Mouse (Mus musculus) embryonic facial prominence, embryonic 15.5 days (tissue): Measurements from ENCODE around the gene Nanos3. TPM values are rescaled to one million over a fixed set of nuclear protein-coding genes. Genes with fewer than 3 reads are reported as not detected.

Experiments
- ATAC-seq: fragments of 200-750 bp; cut with Nextera tagmentation; 2 replicates; pipeline ENCODE4 v1.8.0; 2017; ENCODE audit warnings: low read depth, moderate TSS enrichment; ENCODE audit not compliant: insufficient number of reproducible peaks, low FRiP score, low TSS enrichment
- H3K27ac ChIP-seq: fragments of 300-500 bp; sonication (generic); replicated peaks from 2 replicates; pipeline ENCODE4 v1.5.1; 2015; ENCODE audit warnings: mild to moderate bottlenecking, inconsistent platforms
- H3K27me3 ChIP-seq: fragments of 300-500 bp; sonication (generic); 2 replicates; pipeline ENCODE4 v1.6.1; 2015; ENCODE audit warnings: inconsistent platforms
- H3K36me3 ChIP-seq: fragments of 300-500 bp; sonication (generic); 2 replicates; pipeline ENCODE4 v1.6.1; 2015; ENCODE audit warnings: mild to moderate bottlenecking, inconsistent platforms
- H3K4me1 ChIP-seq: fragments of 300-500 bp; sonication (generic); 2 replicates; pipeline ENCODE4 v1.6.1; 2015; ENCODE audit warnings: inconsistent platforms
- H3K4me2 ChIP-seq: fragments of 300-500 bp; sonication (generic); replicated peaks from 2 replicates; pipeline ENCODE4 v1.6.1; 2015; ENCODE audit warnings: mild to moderate bottlenecking, inconsistent platforms
- H3K4me3 ChIP-seq: fragments of 300-500 bp; sonication (generic); replicated peaks from 2 replicates; pipeline ENCODE4 v1.5.1; 2015; ENCODE audit warnings: mild to moderate bottlenecking, inconsistent platforms
- H3K9ac ChIP-seq: fragments of 300-500 bp; sonication (generic); 2 replicates; pipeline ENCODE4 v1.6.1; 2015; ENCODE audit warnings: inconsistent platforms
- H3K9me3 ChIP-seq: fragments of 300-500 bp; sonication (generic); replicated peaks from 2 replicates; pipeline ENCODE4 v1.6.1; 2016; ENCODE audit warnings: inconsistent platforms
- WGBS: fragments of 180-500 bp; shearing (Covaris S2); methylation state at CpG from one replicate; pipeline ENCODE4 v1.1.7; 2015; 5-methylcytosine and 5-hydroxymethylcytosine counted together
- polyA plus RNA-seq: library from polyadenylated mRNA; unstranded; fragments of >200 nt; fragmentation: Nextera tagmentation; extraction: Ambion mirVana; gene quantifications from 2 replicates; pipeline ENCODE4 v1.2.1, GENCODE M21; 2015

The Nanos3 gene
- polyA plus RNA-seq, 1 experiment from 2014 or later, result 4.0 TPM

- Histone ChIP-seq H3K4me3 (peak overlapping the region; percentile 23), H3K27me3 (no peaks in the 10 kb centered on the region), H3K9ac (0 out of 2 replicates have a peak overlapping the region, but pooled peaks have one; percentile 18), H3K4me1 (peaks cover 56% of the 10 kb centered on the region), H3K9me3 (no peaks in the 10 kb centered on the region), H3K4me2 (peak overlapping the region; percentile 40), H3K36me3 (peaks cover 9% of the 10 kb centered on the region; the same call in 1 of the 2 replicates), H3K27ac (peak overlapping the region; percentile 28; the same call in 1 of the 2 replicates)
- no peak for ATAC-seq
- 18% methylated on average over 4 of the region's 4 CpGs for WGBS
Observed at GRCm38 (mm10) chr8:84179946-84180345, 5.1 kb downstream of the Nanos3 start.

DNA sequence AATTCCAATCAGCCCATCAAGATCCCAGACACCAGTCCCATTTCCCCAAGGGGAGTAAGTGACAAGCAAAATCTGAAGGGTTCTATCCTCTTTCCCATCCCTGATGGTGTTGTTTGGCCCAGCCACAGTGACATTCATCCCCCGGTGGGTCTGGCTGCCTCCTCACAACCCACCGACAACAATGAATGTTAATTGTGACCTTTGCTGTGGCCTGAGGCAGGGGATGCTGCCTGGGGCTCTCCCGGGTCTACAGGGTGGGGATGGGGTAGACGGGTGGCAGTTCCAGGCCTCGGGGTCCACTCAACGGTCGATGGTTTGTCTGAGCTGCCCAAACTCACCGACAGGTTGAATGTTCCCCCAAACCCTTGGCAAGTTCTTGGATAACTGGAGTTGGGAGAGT is 6.4 kb downstream of the Nanos3 start:
- no peak overlapping the region for H3K9ac ChIP-seq
- peaks cover 11% of the 10 kb centered on the region; the same call in 1 of the 2 replicates for H3K36me3 ChIP-seq
- H3K27me3 ChIP-seq, result no peaks in the 10 kb centered on the region
- H3K27ac ChIP-seq, result no peak overlapping the region
- peaks cover 45% of the 10 kb centered on the region for H3K4me1 ChIP-seq
- no peaks in the 10 kb centered on the region for H3K9me3 ChIP-seq
- no peak overlapping the region for H3K4me2 ChIP-seq
- WGBS, result 76% methylated on average over 8 of the region's 8 CpGs
- ATAC-seq, result no peak
- no peak overlapping the region for H3K4me3 ChIP-seq

DNA sequence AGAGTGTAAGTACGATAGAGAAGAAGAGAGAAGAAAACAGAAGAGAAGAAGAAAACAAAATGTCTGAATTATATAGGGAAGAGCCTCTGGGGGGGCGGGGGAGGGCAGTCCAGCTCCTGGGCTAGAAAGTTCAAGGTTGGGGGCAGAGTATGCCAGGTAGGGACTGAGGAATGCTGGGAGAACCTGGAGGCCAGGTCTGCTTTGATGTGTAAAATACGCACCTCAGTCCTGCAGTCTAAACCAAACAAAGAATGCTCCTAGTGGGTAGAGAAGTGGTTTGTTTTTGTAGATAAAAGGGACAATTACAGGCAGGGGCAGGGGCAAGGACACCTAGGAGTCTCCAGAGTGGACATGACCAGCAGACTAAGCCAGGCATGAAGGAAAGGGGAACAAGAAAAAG is 7.6 kb downstream of the Nanos3 start:
- Histone ChIP-seq H3K9ac (no peak overlapping the region), H3K9me3 (no peaks in the 10 kb centered on the region), H3K36me3 (peaks cover 20% of the 10 kb centered on the region), H3K4me2 (no peak overlapping the region), H3K4me1 (peaks cover 37% of the 10 kb centered on the region), H3K27me3 (no peaks in the 10 kb centered on the region), H3K27ac (no peak overlapping the region), H3K4me3 (no peak overlapping the region)
- no peak for ATAC-seq
- 88% methylated on average over 3 of the region's 3 CpGs for WGBS

DNA sequence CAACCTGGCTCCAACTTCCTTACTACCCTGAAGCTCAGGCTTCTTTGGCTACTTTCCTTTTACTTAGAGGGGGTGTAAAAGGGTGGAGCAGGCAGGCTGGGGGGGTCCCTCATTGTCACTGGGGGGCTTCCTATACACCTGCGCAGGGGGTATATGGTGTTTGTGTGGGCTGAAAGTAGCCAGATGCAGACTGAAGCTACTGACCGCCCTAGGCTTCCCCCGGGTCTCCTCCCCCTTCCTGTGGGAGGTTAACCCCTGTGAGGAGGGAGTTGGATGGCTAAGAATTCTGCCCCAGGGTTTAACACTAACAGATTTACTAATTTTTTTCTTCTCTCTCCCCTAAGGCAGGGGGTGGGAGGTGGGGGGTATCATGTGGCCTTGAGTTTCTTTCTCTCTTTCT is 8.5 kb downstream of the Nanos3 start:
- H3K27me3 ChIP-seq, result no peaks in the 10 kb centered on the region
- no peak overlapping the region for H3K4me3 ChIP-seq
- H3K4me1 ChIP-seq, result peaks cover 29% of the 10 kb centered on the region
- H3K36me3 ChIP-seq, result peaks cover 29% of the 10 kb centered on the region
- H3K9me3 ChIP-seq, result no peaks in the 10 kb centered on the region
- H3K9ac ChIP-seq, result no peak overlapping the region
- H3K27ac ChIP-seq, result no peak overlapping the region
- H3K4me2 ChIP-seq, result no peak overlapping the region
- WGBS, result 34% methylated on average over 3 of the region's 3 CpGs
- no peak for ATAC-seq

DNA sequence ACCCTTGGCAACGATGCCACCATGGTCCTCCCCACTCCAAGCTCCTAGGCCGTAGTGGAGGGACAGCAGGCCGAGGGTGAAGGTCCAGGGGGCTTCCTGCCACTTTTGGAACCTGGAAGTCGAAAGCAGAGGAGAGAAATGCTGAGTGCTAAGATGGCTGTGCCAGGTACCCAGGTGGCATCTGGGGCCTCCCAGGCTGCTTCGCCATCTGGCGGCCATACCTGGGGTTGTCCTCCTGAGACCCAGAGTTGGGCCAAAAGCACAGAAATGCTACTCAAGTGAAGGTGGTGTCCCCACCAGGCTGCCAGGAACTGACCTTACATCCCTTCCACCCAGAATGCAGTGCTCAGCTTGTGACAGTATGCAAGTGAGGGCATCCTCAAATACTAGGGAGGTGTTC is 11.2 kb downstream of the Nanos3 start:
- WGBS, result 83% methylated on average over 6 of the region's 6 CpGs
- Histone ChIP-seq H3K4me1 (peaks cover 7% of the 10 kb centered on the region), H3K9me3 (no peaks in the 10 kb centered on the region), H3K9ac (no peak overlapping the region), H3K27me3 (no peaks in the 10 kb centered on the region), H3K27ac (no peak overlapping the region), H3K36me3 (peaks cover 37% of the 10 kb centered on the region), H3K4me3 (no peak overlapping the region), H3K4me2 (no peak overlapping the region)
- ATAC-seq, result no peak

GRCm38 (mm10) chr8:84170096-84170495 is 14.9 kb downstream of the Nanos3 start:
- Histone ChIP-seq H3K9ac (no peak overlapping the region), H3K9me3 (no peaks in the 10 kb centered on the region), H3K4me2 (no peak overlapping the region), H3K4me1 (no peaks in the 10 kb centered on the region), H3K27me3 (no peaks in the 10 kb centered on the region), H3K36me3 (peaks cover 30% of the 10 kb centered on the region), H3K27ac (no peak overlapping the region), H3K4me3 (no peak overlapping the region)
- no peak for ATAC-seq
- 88% methylated on average over 5 of the region's 5 CpGs for WGBS

GRCm38 (mm10) chr8:84167696-84168095 is 17.3 kb downstream of the Nanos3 start:
- WGBS, result 91% methylated on average over 2 of the region's 2 CpGs
- Histone ChIP-seq H3K9me3 (no peaks in the 10 kb centered on the region), H3K4me1 (no peaks in the 10 kb centered on the region), H3K27ac (no peak overlapping the region), H3K36me3 (peaks cover 20% of the 10 kb centered on the region), H3K27me3 (no peaks in the 10 kb centered on the region), H3K4me2 (no peak overlapping the region), H3K9ac (no peak overlapping the region), H3K4me3 (no peak overlapping the region)
- no peak for ATAC-seq

- no peak overlapping the region for H3K4me2 ChIP-seq
- no peak overlapping the region for H3K9ac ChIP-seq
- no peaks in the 10 kb centered on the region for H3K27me3 ChIP-seq
- H3K36me3 ChIP-seq, result 0 out of 2 replicates have a peak, but pooled peaks cover 6% of the 10 kb centered on the region
- WGBS, result 86% methylated on average over 4 of the region's 4 CpGs
- ATAC-seq, result no peak
- no peak overlapping the region for H3K4me3 ChIP-seq
- H3K9me3 ChIP-seq, result no peaks in the 10 kb centered on the region
- H3K4me1 ChIP-seq, result no peaks in the 10 kb centered on the region
- no peak overlapping the region for H3K27ac ChIP-seq
Observed at GRCm38 (mm10) chr8:84157620-84158019, 27.4 kb downstream of the Nanos3 start.

DNA sequence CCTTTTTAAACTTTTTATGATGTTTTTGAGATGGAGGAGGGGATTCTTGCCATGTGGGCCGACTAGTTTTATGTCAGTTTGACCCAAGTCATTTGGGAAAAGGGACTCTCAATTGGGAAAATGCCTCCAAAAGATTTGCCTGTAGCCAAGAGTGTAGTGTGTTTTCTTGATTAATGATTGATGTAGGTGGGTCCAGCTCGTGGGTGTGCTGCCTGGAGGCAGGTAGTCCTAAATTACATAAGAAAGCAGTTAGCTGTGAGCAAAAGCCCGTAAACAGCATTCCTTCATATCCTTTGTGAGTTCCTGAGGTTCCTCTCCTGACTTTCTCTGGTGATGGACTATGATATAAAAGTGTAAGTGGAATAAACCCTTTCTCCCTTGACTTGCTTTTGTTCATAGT is 35.8 kb downstream of the Nanos3 start:
- Histone ChIP-seq H3K4me1 (peaks cover 27% of the 10 kb centered on the region), H3K4me2 (no peak overlapping the region), H3K27me3 (no peaks in the 10 kb centered on the region), H3K27ac (no peak overlapping the region), H3K36me3 (peaks cover 3% of the 10 kb centered on the region; the same call in 1 of the 2 replicates), H3K9me3 (no peaks in the 10 kb centered on the region), H3K4me3 (no peak overlapping the region), H3K9ac (no peak overlapping the region)
- no peak for ATAC-seq
- 64% methylated on average over 3 of the region's 3 CpGs for WGBS

DNA sequence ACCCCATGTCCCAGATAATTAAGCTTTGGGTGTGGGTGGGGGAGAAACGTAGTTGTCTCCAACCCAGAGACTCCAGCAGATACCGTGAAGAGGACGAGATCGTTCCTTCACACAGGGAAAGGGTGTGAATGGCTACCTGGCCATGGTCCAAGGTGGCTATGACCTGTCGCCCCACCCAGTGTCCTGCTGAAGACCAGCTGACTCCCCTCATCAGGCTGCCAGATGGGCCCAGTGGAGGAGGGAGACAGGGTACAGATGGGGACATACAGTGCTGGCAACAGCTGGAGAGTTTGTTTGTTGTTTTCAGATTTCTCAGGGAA is 36.5 kb downstream of the Nanos3 start:
- H3K27me3 ChIP-seq, result no peaks in the 10 kb centered on the region
- H3K27ac ChIP-seq, result no peak overlapping the region
- no peak overlapping the region for H3K9ac ChIP-seq
- H3K36me3 ChIP-seq, result peaks cover 10% of the 10 kb centered on the region
- peak overlapping the region; percentile 89 for H3K4me2 ChIP-seq
- 89% methylated on average over 5 of the region's 5 CpGs for WGBS
- peaks cover 27% of the 10 kb centered on the region for H3K4me1 ChIP-seq
- H3K4me3 ChIP-seq, result peak overlapping the region; percentile 80
- no peak for ATAC-seq
- H3K9me3 ChIP-seq, result no peaks in the 10 kb centered on the region

GRCm38 (mm10) chr8:84147769-84148530 is 37.1 kb downstream of the Nanos3 start, which contains the start of the genes Cc2d1a and 4930432K21Rik:
Gene Cc2d1a, minus strand, starts transcription at chr8:84147936.
Gene 4930432K21Rik, plus strand, starts transcription at chr8:84148025.
- H3K9me3 ChIP-seq, result no peaks in the 10 kb centered on the region
- peak; percentile 94 for ATAC-seq
- peak within 1 kb of the TSS; percentile 89 for H3K4me2 ChIP-seq
- H3K27me3 ChIP-seq, result no peaks in the 10 kb centered on the region
- peak within 1 kb of the TSS; percentile 87 for H3K27ac ChIP-seq
- H3K4me1 ChIP-seq, result peaks cover 27% of the 10 kb centered on the region
- H3K4me3 ChIP-seq, result peak within 1 kb of the TSS; percentile 80
- H3K9ac ChIP-seq, result peak within 1 kb of the TSS; percentile 90
- WGBS, result 18% methylated on average over 49 of the region's 49 CpGs
- H3K36me3 ChIP-seq, result peaks cover 15% of the 10 kb centered on the region

DNA sequence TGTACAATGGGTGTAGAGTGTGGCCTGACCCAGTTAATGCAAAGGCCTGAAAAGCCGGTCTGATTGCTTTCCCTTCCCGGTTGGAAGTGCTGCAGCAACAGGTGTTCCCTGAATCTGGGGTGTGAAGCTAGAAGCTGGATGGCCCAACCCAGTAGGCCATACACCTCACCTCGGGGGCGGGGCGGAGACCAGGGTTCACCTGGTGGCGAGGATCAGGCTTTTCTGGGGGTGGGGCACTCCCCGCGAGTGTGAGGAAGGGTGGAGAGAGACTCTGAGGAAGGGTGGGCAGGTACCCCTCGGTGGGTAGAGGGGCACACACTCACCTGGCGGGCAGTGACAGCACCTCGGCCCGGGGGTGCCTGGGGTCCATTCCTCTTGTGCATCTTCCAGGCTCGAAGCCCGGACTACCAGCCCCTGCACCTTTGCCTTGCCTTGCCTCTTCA is 37.7 kb downstream of the Nanos3 start:
- peaks cover 21% of the 10 kb centered on the region for H3K36me3 ChIP-seq
- H3K27ac ChIP-seq, result peak overlapping the region; percentile 87
- H3K4me3 ChIP-seq, result peak overlapping the region; percentile 80
- peaks cover 27% of the 10 kb centered on the region for H3K4me1 ChIP-seq
- 5% methylated on average over 14 of the region's 14 CpGs for WGBS
- H3K27me3 ChIP-seq, result no peaks in the 10 kb centered on the region
- H3K9me3 ChIP-seq, result no peaks in the 10 kb centered on the region
- peak overlapping the region; percentile 89 for H3K4me2 ChIP-seq
- ATAC-seq, result peak; percentile 52
- H3K9ac ChIP-seq, result peak overlapping the region; percentile 90
